Mouse (Mus musculus): ENCODE measurements at regions not wholly inside any gene's neighbourhood (a gene's known extent, or its start where the extent isn't known, plus 50 kb on each side); places are given as distances from the start of the nearest gene placed in this dataset.

- 73% methylated on average over 6 of the region's 6 CpGs for WGBS
- Histone ChIP-seq H3K4me3 (no peak overlapping the region), H3K9me3 (replicated peaks) (no peaks in the 10 kb centered on the region), H3K4me1 (peaks cover 16% of the 10 kb centered on the region), H3K27ac (replicated peaks) (no peak overlapping the region), H3K36me3 (no peaks in the 10 kb centered on the region), H3K27me3 (ENCODE audit: low read depth, poor library complexity, severe bottlenecking) (no peaks in the 10 kb centered on the region)
- DNase-seq (ENCODE audit: low spot score) = no peak
Observed at GRCm38 (mm10) chr3:52543006-52543405, 274.9 kb downstream of the Foxo1 start.

GRCm38 (mm10) chr3:52540862-52541380 is 272.8 kb downstream of the Foxo1 start:
- Histone ChIP-seq H3K9me3 (replicated peaks) (no peaks in the 10 kb centered on the region), H3K4me3 (no peak overlapping the region), H3K27ac (replicated peaks) (no peak overlapping the region; the same call in 1 of the 2 replicates), H3K27me3 (ENCODE audit: low read depth, poor library complexity, severe bottlenecking) (no peaks in the 10 kb centered on the region), H3K4me1 (peaks cover 17% of the 10 kb centered on the region), H3K36me3 (no peaks in the 10 kb centered on the region)
- DNase-seq (ENCODE audit: low spot score) = no peak
- 20% methylated on average over 9 of the region's 9 CpGs for WGBS

DNA sequence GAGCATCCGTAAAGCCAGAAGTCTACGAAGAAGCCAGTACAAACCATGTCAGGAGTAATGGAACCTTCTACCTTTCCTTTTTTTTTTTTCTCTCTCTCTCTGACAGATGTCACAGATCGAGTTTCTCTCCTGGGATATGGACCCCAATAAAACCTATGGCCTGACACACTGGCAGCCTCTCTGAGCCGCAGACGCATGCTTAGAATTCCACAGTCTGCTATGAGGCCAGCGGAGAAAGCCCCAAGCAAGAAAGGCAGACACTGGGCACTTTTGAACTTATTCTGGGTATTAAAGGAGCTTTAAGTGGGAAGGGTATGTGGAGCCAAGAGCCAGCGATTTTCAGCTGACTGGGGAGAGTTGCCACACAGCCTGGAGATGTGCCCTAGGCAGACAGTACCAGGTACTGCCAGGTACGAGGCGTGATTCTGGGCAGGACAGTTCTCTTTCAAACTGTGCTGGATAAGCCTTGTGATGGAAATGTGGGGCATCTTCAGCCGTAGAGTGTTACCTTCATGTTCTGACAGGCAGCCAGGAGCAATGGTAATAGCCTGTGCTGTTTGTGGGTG is 271.8 kb downstream of the Foxo1 start:
- Histone ChIP-seq H3K9me3 (replicated peaks) (no peaks in the 10 kb centered on the region), H3K27ac (replicated peaks) (no peak overlapping the region), H3K4me1 (peaks cover 26% of the 10 kb centered on the region), H3K27me3 (ENCODE audit: low read depth, poor library complexity, severe bottlenecking) (no peaks in the 10 kb centered on the region), H3K4me3 (no peak overlapping the region), H3K36me3 (no peaks in the 10 kb centered on the region)
- no peak for DNase-seq (ENCODE audit: low spot score)
- 63% methylated on average over 10 of the region's 10 CpGs for WGBS

DNA sequence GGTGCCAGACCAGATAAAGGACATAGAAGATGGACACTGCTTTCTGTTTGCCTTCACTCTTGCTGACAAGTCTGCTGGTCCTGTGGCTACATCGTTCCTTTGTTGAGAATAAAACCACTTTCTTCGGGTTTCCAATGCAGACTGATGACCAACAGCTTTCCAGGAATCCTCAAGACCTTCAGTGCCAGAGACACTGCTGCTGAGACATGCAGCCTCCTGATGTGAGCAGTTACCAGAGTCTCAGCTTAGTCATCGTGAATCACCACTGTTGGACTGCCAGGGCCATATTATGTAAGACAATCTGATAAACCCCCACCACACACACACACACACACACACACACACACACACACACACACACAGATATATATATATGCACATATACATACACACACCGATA is 270.2 kb downstream of the Foxo1 start:
- Histone ChIP-seq H3K4me1 (peaks cover 26% of the 10 kb centered on the region), H3K4me3 (no peak overlapping the region), H3K36me3 (no peaks in the 10 kb centered on the region), H3K27ac (replicated peaks) (no peak overlapping the region), H3K9me3 (replicated peaks) (no peaks in the 10 kb centered on the region), H3K27me3 (ENCODE audit: low read depth, poor library complexity, severe bottlenecking) (no peaks in the 10 kb centered on the region)
- no peak for DNase-seq (ENCODE audit: low spot score)
- 83% methylated on average over 4 of the region's 4 CpGs for WGBS

GRCm38 (mm10) chr3:52537362-52537911 is 269.3 kb downstream of the Foxo1 start:
- Histone ChIP-seq H3K27me3 (ENCODE audit: low read depth, poor library complexity, severe bottlenecking) (no peaks in the 10 kb centered on the region), H3K9me3 (replicated peaks) (no peaks in the 10 kb centered on the region), H3K27ac (replicated peaks) (no peak overlapping the region), H3K36me3 (no peaks in the 10 kb centered on the region), H3K4me3 (no peak overlapping the region), H3K4me1 (peaks cover 26% of the 10 kb centered on the region)
- 88% methylated on average over 10 of the region's 10 CpGs for WGBS
- DNase-seq (ENCODE audit: low spot score) = no peak

DNA sequence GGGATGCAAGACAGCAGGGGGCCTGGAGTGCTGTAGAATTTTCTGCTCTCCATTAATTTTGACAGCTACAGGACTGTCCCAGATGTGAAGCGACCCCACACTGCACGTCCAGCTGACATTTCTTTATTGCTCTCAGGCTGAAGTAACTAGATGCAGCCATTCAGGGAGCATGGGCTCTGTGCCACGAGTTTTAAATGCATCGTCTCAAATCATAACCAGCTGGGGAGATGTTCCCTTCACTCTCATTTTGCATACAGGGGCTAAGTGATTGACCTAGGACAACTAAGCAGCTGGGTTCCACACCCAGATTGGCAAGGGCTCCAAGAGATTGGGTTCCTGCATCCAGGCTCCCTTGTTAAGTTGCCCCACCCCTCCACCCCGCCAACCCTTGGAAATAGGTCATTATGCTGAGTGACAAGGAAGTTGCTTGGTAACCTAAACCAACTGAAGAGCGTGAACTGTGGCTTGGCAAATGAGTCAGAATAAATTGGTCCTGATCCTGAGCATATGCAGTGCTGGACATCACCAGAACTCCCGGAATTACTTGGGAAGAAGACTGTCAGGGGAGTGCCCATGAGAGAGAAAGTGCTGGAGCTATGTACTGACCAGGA is 267.4 kb downstream of the Foxo1 start:
- Histone ChIP-seq H3K4me1 (peaks cover 19% of the 10 kb centered on the region), H3K36me3 (no peaks in the 10 kb centered on the region), H3K27me3 (ENCODE audit: low read depth, poor library complexity, severe bottlenecking) (no peaks in the 10 kb centered on the region), H3K27ac (replicated peaks) (no peak overlapping the region), H3K9me3 (replicated peaks) (no peaks in the 10 kb centered on the region), H3K4me3 (no peak overlapping the region)
- DNase-seq (ENCODE audit: low spot score) = peak; percentile 15
- WGBS = 63% methylated on average over 7 of the region's 7 CpGs

- Histone ChIP-seq H3K4me1 (peaks cover 14% of the 10 kb centered on the region), H3K36me3 (no peaks in the 10 kb centered on the region), H3K27ac (replicated peaks) (no peak overlapping the region), H3K27me3 (ENCODE audit: low read depth, poor library complexity, severe bottlenecking) (no peaks in the 10 kb centered on the region), H3K9me3 (replicated peaks) (no peaks in the 10 kb centered on the region), H3K4me3 (no peak overlapping the region)
- WGBS = 87% methylated on average over 7 of the region's 7 CpGs
- no peak for DNase-seq (ENCODE audit: low spot score)
Observed at GRCm38 (mm10) chr3:52534118-52534517, 266.0 kb downstream of the Foxo1 start.

- no peak for DNase-seq (ENCODE audit: low spot score)
- Histone ChIP-seq H3K4me1 (peaks cover 18% of the 10 kb centered on the region), H3K4me3 (no peak overlapping the region), H3K27ac (replicated peaks) (no peak overlapping the region), H3K9me3 (replicated peaks) (no peaks in the 10 kb centered on the region), H3K27me3 (ENCODE audit: low read depth, poor library complexity, severe bottlenecking) (no peaks in the 10 kb centered on the region), H3K36me3 (no peaks in the 10 kb centered on the region)
- WGBS = 76% methylated on average over 8 of the region's 8 CpGs
Observed at GRCm38 (mm10) chr3:52531686-52532351, 263.7 kb downstream of the Foxo1 start.

DNA sequence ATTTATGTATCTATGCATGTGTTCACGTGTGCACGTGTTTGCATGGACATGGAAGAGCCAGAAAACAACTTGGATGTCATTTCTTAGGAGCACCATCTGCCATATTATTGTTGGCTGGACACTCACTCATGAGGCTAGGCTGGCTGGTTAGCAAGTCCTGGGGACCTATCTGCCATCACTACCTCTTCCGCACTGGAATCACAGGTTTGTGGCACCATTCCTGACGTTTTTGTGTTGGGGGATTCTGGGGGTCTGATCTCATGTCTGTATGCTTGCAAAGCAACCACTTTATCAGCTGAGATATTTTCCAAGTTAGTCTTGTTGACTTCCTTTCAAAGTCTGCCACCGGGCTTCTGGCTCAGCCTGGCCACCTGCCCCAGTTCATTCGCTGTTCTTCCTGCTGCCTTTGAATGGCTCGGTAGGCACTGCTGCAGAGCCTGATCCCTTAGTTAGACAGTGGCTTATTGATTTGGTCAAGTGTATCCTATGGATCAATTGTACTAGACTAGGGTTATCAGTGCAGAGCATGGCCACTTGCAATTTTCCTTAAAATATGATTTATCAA is 262.4 kb downstream of the Foxo1 start:
- no peak for DNase-seq (ENCODE audit: low spot score)
- Histone ChIP-seq H3K27me3 (ENCODE audit: low read depth, poor library complexity, severe bottlenecking) (no peaks in the 10 kb centered on the region), H3K9me3 (replicated peaks) (no peaks in the 10 kb centered on the region), H3K4me3 (no peak overlapping the region), H3K4me1 (peaks cover 13% of the 10 kb centered on the region), H3K36me3 (no peaks in the 10 kb centered on the region), H3K27ac (replicated peaks) (no peak overlapping the region)
- 90% methylated on average over 7 of the region's 7 CpGs for WGBS

DNA sequence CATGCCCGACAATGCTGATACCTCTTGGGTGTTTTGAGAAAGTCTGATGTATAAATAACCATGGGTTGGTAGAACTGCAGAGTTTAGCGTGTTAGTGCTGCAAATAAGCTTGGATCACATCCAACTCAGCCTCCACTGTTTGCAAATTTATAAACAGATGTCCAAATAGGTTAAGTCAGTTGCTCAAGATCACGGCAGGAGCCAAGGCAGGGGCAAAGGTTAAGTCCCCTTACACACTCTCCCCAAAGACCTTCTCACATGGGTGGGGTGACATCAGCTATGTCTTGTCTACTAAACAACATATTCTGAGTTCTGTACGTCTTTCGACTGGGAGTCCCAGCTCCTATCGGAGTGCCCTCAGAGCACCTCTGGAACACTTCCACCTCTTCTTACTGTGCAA is 261.0 kb downstream of the Foxo1 start:
- H3K36me3 ChIP-seq = no peaks in the 10 kb centered on the region
- H3K27me3 ChIP-seq (ENCODE audit: low read depth, poor library complexity, severe bottlenecking) = no peaks in the 10 kb centered on the region
- no peak overlapping the region for H3K4me3 ChIP-seq
- no peak for DNase-seq (ENCODE audit: low spot score)
- H3K4me1 ChIP-seq = peaks cover 9% of the 10 kb centered on the region
- no peak overlapping the region for H3K27ac ChIP-seq (replicated peaks)
- WGBS = 86% methylated on average over 6 of the region's 6 CpGs
- H3K9me3 ChIP-seq (replicated peaks) = no peaks in the 10 kb centered on the region

- Histone ChIP-seq H3K36me3 (no peaks in the 10 kb centered on the region), H3K27ac (replicated peaks) (no peak overlapping the region), H3K4me1 (peaks cover 9% of the 10 kb centered on the region), H3K9me3 (replicated peaks) (no peaks in the 10 kb centered on the region), H3K27me3 (ENCODE audit: low read depth, poor library complexity, severe bottlenecking) (no peaks in the 10 kb centered on the region), H3K4me3 (no peak overlapping the region)
- no peak for DNase-seq (ENCODE audit: low spot score)
- 89% methylated on average over 7 of the region's 7 CpGs for WGBS
Observed at GRCm38 (mm10) chr3:52528521-52528920, 260.4 kb downstream of the Foxo1 start.

DNA sequence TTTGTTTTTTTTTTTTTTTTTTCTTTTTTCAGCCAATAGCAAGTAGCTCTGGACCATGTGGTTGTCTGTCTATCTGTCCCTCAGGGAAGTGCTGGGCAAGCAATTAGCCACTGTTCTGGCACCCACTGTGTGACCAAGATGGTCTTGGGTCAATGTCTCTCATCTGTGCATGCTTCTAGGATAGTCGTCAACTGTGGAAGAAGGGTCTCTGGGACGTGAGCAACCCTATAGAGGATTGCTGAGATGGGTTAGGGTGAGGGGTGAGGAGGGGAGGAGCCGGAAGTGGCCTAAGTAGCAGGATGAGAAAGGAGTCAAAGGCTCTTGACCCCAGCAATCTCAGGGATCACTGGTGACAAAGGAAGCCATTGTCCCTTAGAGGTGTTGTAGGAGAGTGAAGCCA is 259.6 kb downstream of the Foxo1 start:
- no peaks in the 10 kb centered on the region for H3K27me3 ChIP-seq (ENCODE audit: low read depth, poor library complexity, severe bottlenecking)

More for the DNA sequence above, 259.6 kb downstream of the Foxo1 start:
- WGBS = 36% methylated on average over 3 of the region's 3 CpGs
- H3K4me3 ChIP-seq = no peak overlapping the region
- no peaks in the 10 kb centered on the region for H3K36me3 ChIP-seq
- no peaks in the 10 kb centered on the region for H3K9me3 ChIP-seq (replicated peaks)
- H3K4me1 ChIP-seq = peaks cover 9% of the 10 kb centered on the region
- DNase-seq (ENCODE audit: low spot score) = no peak
- H3K27ac ChIP-seq (replicated peaks) = no peak overlapping the region

Data from midbrain, embryonic 10.5 days (tissue).